ENCODE assay signal across 14 mouse cellular contexts in genomic region chr11:16810086-16810485, GRCm38 (mm10). TPM values are rescaled to one million over a fixed set of nuclear protein-coding genes. Genes with fewer than 3 reads are reported as not detected.
DNase-seq lines count a peak whose midpoint lies in the region; ATAC-seq lines count a peak whose summit lies in the region.
"Had no signal": no experiment of that assay in that cellular context is flagged by ENCODE, and none has a peak within 500 bp of the region (broad histone marks: within the 10 kb centered on the region; RNA-seq: fewer than 3 reads in every experiment).

No protein-coding gene starts in this region.

- no peaks in the 10 kb centered on the region for H3K27me3 ChIP-seq in embryonic facial prominence, embryonic 13.5 days
- 0 out of 2 replicates have a peak, but pooled peaks cover 4% of the 10 kb centered on the region for H3K27me3 ChIP-seq in embryonic facial prominence, embryonic 10.5 days (replicated peaks; ENCODE audit: low read depth, poor library complexity, severe bottlenecking)
- no peaks in the 10 kb centered on the region for H3K27me3 ChIP-seq in kidney, embryonic 14.5 days (ENCODE audit: control insufficient read depth, insufficient read depth, low read length)
- H3K27me3 ChIP-seq in intestine, embryonic 15.5 days (replicated peaks) = no peaks in the 10 kb centered on the region
- H3K27me3 ChIP-seq in limb, embryonic 15.5 days = no peaks in the 10 kb centered on the region
- no peaks in the 10 kb centered on the region for H3K27me3 ChIP-seq in forebrain, embryonic 14.5 days (replicated peaks; ENCODE audit: control insufficient read depth, insufficient read depth, low read length)
- H3K27me3 ChIP-seq: stomach, embryonic 15.5 days had no signal

- no peaks in the 10 kb centered on the region for H3K36me3 ChIP-seq in embryonic facial prominence, embryonic 13.5 days
- no peaks in the 10 kb centered on the region for H3K36me3 ChIP-seq in embryonic facial prominence, embryonic 10.5 days (replicated peaks)
- H3K36me3 ChIP-seq in kidney, embryonic 14.5 days (ENCODE audit: control insufficient read depth, insufficient read depth, low read length) = no peaks in the 10 kb centered on the region
- H3K36me3 ChIP-seq in intestine, embryonic 15.5 days = no peaks in the 10 kb centered on the region
- no peaks in the 10 kb centered on the region for H3K36me3 ChIP-seq in limb, embryonic 15.5 days
- no peaks in the 10 kb centered on the region for H3K36me3 ChIP-seq in forebrain, embryonic 14.5 days (ENCODE audit: control insufficient read depth, insufficient read depth, low read length)
- H3K36me3 ChIP-seq: heart, embryonic 10.5 days; hindbrain, embryonic 10.5 days; midbrain, embryonic 10.5 days; stomach, embryonic 15.5 days had no signal

- H3K4me1 ChIP-seq in embryonic facial prominence, embryonic 13.5 days = peaks cover 47% of the 10 kb centered on the region
- peaks cover 25% of the 10 kb centered on the region for H3K4me1 ChIP-seq in embryonic facial prominence, embryonic 10.5 days
- H3K4me1 ChIP-seq in kidney, embryonic 14.5 days (ENCODE audit: control insufficient read depth, insufficient read depth, low read length) = peaks cover 12% of the 10 kb centered on the region
- H3K4me1 ChIP-seq in intestine, embryonic 15.5 days (replicated peaks) = peaks cover 19% of the 10 kb centered on the region
- peaks cover 25% of the 10 kb centered on the region for H3K4me1 ChIP-seq in limb, embryonic 15.5 days
- no peaks in the 10 kb centered on the region for H3K4me1 ChIP-seq in forebrain, embryonic 14.5 days (ENCODE audit: control insufficient read depth, insufficient read depth, low read length)
- H3K4me1 ChIP-seq: midbrain, embryonic 10.5 days; stomach, embryonic 15.5 days had no signal

- H3K9ac ChIP-seq in embryonic facial prominence, embryonic 13.5 days = no peak overlapping the region; the same call in 1 of the 2 replicates
- no peak overlapping the region for H3K9ac ChIP-seq in kidney, embryonic 14.5 days (ENCODE audit: low read depth, low read length)
- H3K9ac ChIP-seq in intestine, embryonic 15.5 days = no peak overlapping the region
- H3K9ac ChIP-seq in limb, embryonic 15.5 days = no peak overlapping the region
- no peak overlapping the region for H3K9ac ChIP-seq in forebrain, embryonic 14.5 days (ENCODE audit: low read length)
- H3K9ac ChIP-seq: stomach, embryonic 15.5 days had no signal

- no peak for DNase-seq in embryonic facial prominence, embryonic 10.5 days (ENCODE audit: low spot score)
- peak; percentile 19 for DNase-seq in kidney, postnatal 10 days
- DNase-seq in forebrain, embryonic 14.5 days (ENCODE audit: low spot score) = no peak
- DNase-seq: lung, adult 2 months had no signal

- ATAC-seq in embryonic facial prominence, embryonic 13.5 days (ENCODE audit: insufficient number of reproducible peaks, insufficient read depth, low FRiP score, low TSS enrichment, low read depth) = no peak
- ATAC-seq in kidney, embryonic 14.5 days (ENCODE audit: low FRiP score, low TSS enrichment) = no peak
- ATAC-seq in intestine, embryonic 15.5 days = no peak
- no peak for ATAC-seq in limb, embryonic 15.5 days (ENCODE audit: insufficient number of reproducible peaks, low FRiP score, low TSS enrichment, low read depth)
- no peak for ATAC-seq in erythroblast, adult 5-6 weeks (replicated peaks; ENCODE audit: low FRiP score, poor library complexity, severe bottlenecking)
- no peak for ATAC-seq in forebrain, embryonic 14.5 days

- H3K4me3 ChIP-seq in embryonic facial prominence, embryonic 13.5 days = no peak overlapping the region
- no peak overlapping the region for H3K4me3 ChIP-seq in embryonic facial prominence, embryonic 10.5 days
- H3K4me3 ChIP-seq in kidney, embryonic 14.5 days (ENCODE audit: low read length) = no peak overlapping the region
- H3K4me3 ChIP-seq in intestine, embryonic 15.5 days (replicated peaks) = no peak overlapping the region
- no peak overlapping the region for H3K4me3 ChIP-seq in limb, embryonic 15.5 days
- no peak overlapping the region for H3K4me3 ChIP-seq in forebrain, embryonic 14.5 days (ENCODE audit: low read depth, low read length)
- H3K4me3 ChIP-seq: erythroblast, embryonic 14.5 days; heart, embryonic 10.5 days; hindbrain, embryonic 10.5 days; midbrain, embryonic 10.5 days; stomach, embryonic 15.5 days had no signal

- no peak overlapping the region for H3K4me2 ChIP-seq in embryonic facial prominence, embryonic 13.5 days
- H3K4me2 ChIP-seq in kidney, embryonic 14.5 days (replicated peaks; ENCODE audit: low read depth, low read length) = no peak overlapping the region
- no peak overlapping the region for H3K4me2 ChIP-seq in intestine, embryonic 15.5 days (replicated peaks)
- no peak overlapping the region for H3K4me2 ChIP-seq in limb, embryonic 15.5 days
- H3K4me2 ChIP-seq in forebrain, embryonic 14.5 days (ENCODE audit: low read length) = no peak overlapping the region
- H3K4me2 ChIP-seq: stomach, embryonic 15.5 days had no signal

- no peaks in the 10 kb centered on the region for H3K9me3 ChIP-seq in embryonic facial prominence, embryonic 13.5 days
- H3K9me3 ChIP-seq in embryonic facial prominence, embryonic 10.5 days = no peaks in the 10 kb centered on the region
- no peaks in the 10 kb centered on the region for H3K9me3 ChIP-seq in kidney, embryonic 14.5 days (ENCODE audit: control insufficient read depth, low read length)
- H3K9me3 ChIP-seq in intestine, embryonic 15.5 days = no peaks in the 10 kb centered on the region
- no peaks in the 10 kb centered on the region for H3K9me3 ChIP-seq in limb, embryonic 15.5 days
- H3K9me3 ChIP-seq in forebrain, embryonic 14.5 days (replicated peaks; ENCODE audit: control insufficient read depth, low read length) = no peaks in the 10 kb centered on the region
- H3K9me3 ChIP-seq: heart, embryonic 10.5 days; hindbrain, embryonic 10.5 days; midbrain, embryonic 10.5 days; stomach, embryonic 15.5 days had no signal

- peak overlapping the region; percentile 66 for H3K27ac ChIP-seq in embryonic facial prominence, embryonic 13.5 days
- no peak overlapping the region; the same call in 1 of the 2 replicates for H3K27ac ChIP-seq in embryonic facial prominence, embryonic 10.5 days (replicated peaks)
- no peak overlapping the region for H3K27ac ChIP-seq in kidney, embryonic 14.5 days (ENCODE audit: low read depth, low read length)
- 0 out of 2 replicates have a peak overlapping the region, but pooled peaks have one; percentile 6 for H3K27ac ChIP-seq in intestine, embryonic 15.5 days
- H3K27ac ChIP-seq in limb, embryonic 15.5 days = peak overlapping the region; percentile 87
- H3K27ac ChIP-seq in forebrain, embryonic 14.5 days (ENCODE audit: low read depth, low read length) = no peak overlapping the region
- H3K27ac ChIP-seq: hindbrain, embryonic 10.5 days; midbrain, embryonic 10.5 days had no signal

- 66% methylated on average over 3 of the region's 3 CpGs for WGBS in embryonic facial prominence, embryonic 13.5 days
- 96% methylated on average over 3 of the region's 3 CpGs for WGBS in embryonic facial prominence, embryonic 10.5 days
- WGBS in kidney, embryonic 14.5 days = 87% methylated on average over 3 of the region's 3 CpGs
- 84% methylated on average over 3 of the region's 3 CpGs for WGBS in intestine, embryonic 15.5 days
- 31% methylated on average over 3 of the region's 3 CpGs for WGBS in limb, embryonic 15.5 days
- 88% methylated on average over 3 of the region's 3 CpGs for WGBS in forebrain, embryonic 14.5 days

RNA-seq across cellular contexts. Expression of gene Egfr, which starts 58.1 kb away (rescaled TPM):
- 12.6 and 17.0 TPM in 2 replicates for polyA plus RNA-seq in embryonic facial prominence, embryonic 13.5 days (2015; fragmentation: Nextera tagmentation; extraction: Ambion mirVana)
- polyA plus RNA-seq in embryonic facial prominence, embryonic 10.5 days (2016; fragmentation: Nextera tagmentation; extraction: Ambion mirVana) = 2.3 and 4.4 TPM in 2 replicates
- 5.7 and 6.0 TPM in 2 replicates for polyA plus RNA-seq in kidney, embryonic 14.5 days (2014; fragmentation: Nextera tagmentation; extraction: Ambion mirVana)
- 10.8 and 11.6 TPM in 2 replicates for polyA plus RNA-seq in intestine, embryonic 15.5 days (2015; fragmentation: Nextera tagmentation; extraction: Ambion mirVana)
- 28.7 and 28.9 TPM in 2 replicates for polyA plus RNA-seq in limb, embryonic 15.5 days (2015; fragmentation: Nextera tagmentation; extraction: Ambion mirVana)
- total RNA-seq in erythroblast, adult 5-6 weeks (2015; ENCODE audit: low replicate concordance) = not detected in 2 replicates
- total RNA-seq in erythroblast, adult 5-6 weeks (2017; ENCODE audit: low replicate concordance) = 0.51 TPM in 1 of 2 replicates, not detected in the other
- 2.1 and 3.9 TPM in 2 replicates for polyA plus RNA-seq in forebrain, embryonic 14.5 days (2014; fragmentation: Nextera tagmentation; extraction: Ambion mirVana)
- polyA plus RNA-seq: erythroblast, embryonic 14.5 days had no signal

Comparison
In these comparisons a context has a peak if more than half of its experiments do, and no peak if none do; other contexts are left out.
1. H3K27ac ChIP-seq: peak in embryonic facial prominence, embryonic 13.5 days (single experiment), intestine, embryonic 15.5 days (single experiment) and limb, embryonic 15.5 days (single experiment); none in embryonic facial prominence, embryonic 10.5 days (single experiment), kidney, embryonic 14.5 days (single experiment) and forebrain, embryonic 14.5 days (single experiment).